Mouse (Mus musculus): ENCODE results near the gene Mrpl50.
A peak's percentile ranks its signal among the peaks of the same experiment; 100 is the strongest.
"Not testable (repeated sequence)": the region's sequence is repeated elsewhere in the genome, so short reads cannot be mapped to it uniquely, and the experiment has no call there.

Gene Mrpl50

DNA sequence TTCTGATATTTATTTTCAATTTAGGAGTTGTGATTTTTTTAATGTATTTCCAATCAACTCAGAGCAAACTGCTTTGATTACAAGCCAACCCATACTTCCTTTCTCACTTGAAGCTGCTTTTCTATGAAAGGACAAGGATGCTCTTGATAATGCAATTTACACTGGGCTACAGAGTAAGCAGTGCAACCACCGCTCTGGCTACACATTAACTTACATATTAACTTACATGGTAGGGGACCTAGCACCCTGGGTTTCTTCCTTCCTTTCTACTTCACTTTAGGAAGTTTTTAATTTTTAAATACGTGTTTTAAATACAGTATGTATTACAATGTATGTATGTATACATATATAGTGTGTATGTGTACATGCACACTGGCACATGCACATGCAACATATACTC, 11.7 kb downstream of the Mrpl50 start:
- no peak for DNase-seq (ENCODE audit: low spot score)

DNA sequence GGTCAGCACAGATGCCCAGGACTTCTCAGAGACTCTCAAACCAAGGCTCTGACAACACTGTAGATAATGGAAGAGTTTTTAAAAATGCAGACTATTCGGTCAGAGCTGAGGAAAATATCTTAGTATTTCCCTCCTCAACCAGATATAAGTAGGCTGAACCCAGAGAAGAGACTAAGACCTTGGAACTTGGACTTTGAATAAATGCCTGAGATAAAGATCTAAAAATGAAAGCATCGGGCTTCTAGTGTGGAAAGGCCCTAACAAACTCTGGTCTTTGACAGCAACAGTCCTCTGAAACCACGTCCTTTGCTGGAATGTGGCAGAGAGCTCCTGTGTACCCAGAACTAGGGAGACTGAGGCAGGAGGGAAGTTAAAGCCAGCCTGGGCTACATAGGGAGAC, 14.5 kb downstream of the Mrpl50 start, which contains the start of gene Baat:
TSS of gene Baat (minus strand) at position 172 of the 400 bp plus-strand sequence.
- no peak for DNase-seq (ENCODE audit: low spot score)

DNA sequence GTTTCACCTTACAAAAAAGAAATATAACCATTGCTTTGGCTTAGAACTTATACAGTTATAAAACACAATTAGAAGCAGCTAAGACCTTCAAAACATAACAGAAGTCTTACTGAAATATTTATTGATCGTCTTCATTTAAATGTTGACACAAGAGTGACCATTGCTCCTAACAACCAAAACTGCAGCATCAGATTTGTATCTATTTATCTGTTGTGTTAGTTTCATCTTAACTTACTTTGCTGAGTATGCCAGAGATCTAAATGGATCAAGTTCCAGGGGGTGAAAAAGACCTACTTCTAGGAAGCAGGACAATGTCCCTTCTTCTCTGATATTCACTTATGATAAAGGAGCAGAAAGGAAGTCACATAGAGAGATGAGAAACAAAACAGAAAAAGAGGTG, 17.3 kb downstream of the Mrpl50 start:
- no peak for DNase-seq (ENCODE audit: low spot score)

DNA sequence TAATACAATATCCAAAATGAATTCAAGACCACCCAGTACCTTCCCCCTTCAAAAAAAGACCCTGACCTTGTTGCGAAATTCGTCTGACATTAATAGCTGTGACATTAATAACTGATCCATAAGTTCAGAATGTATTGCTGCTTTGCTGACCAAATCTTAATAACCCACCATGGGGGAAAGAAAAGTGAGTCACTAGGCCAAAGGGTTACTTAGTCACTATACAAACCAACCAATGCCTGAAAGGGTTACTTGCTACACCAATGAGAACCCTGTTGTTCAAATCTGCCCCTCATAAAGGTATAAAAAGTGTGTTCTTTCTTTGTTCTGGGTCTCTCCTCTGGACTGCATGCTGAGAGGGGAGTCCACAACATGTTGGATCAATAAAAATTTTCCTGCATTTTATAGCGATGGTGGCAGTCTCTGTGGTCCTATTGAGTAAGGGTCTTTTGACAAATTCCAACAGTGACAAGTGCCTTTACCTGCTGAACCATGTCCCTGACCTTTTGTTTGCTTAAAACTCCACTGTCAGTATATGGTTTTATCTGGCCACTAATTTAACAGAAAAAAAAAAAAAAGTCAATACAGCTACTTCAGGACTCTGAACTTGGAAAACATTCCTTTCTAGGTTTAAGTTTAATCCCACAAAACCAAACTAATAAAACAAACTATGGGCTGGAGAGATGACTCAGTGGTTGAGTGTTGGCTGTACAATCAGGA, 34.8 kb downstream of the Mrpl50 start:
- not testable (repeated sequence) for DNase-seq (ENCODE audit: low spot score)

DNA sequence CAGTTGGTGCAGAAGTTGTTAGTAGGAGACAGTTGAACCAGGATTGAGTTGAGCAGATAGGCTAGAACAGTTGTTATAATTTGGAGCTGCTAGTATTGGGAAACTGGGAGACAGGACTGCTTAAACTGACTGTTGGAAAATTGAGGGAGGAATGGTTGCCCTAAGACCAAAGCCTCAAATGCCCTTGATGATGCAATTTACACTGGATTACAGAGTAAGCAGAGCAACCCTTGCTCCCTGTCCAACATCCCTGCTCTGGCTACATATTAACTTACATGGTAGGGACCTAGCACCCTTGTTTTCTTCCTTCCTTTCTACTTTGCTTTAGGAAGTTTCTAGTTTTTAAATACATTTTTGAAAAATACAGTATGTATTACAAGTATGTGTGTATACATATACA, 35.5 kb downstream of the Mrpl50 start:
- no peak for DNase-seq (ENCODE audit: low spot score)

DNA sequence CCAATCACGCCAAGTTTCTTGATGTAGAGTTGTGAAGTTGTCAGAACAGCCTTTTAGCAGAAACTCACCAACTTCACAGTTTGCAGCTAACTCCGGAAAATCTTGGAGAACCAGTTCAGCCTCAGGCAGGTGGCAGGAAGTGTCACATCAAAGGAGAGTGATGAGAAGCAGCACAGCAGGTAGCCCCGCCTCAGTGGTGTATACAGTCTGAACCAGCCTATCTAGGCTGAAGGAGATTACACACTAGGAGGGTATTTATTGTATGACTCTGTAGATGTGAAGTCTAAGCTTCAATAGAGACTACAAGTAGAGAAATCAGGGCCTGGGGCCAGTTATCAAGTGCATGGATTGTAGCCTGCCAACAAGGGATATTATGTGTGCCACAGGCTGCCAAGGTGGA, 40.0 kb downstream of the Mrpl50 start:
- no peak for DNase-seq (ENCODE audit: low spot score)

DNA sequence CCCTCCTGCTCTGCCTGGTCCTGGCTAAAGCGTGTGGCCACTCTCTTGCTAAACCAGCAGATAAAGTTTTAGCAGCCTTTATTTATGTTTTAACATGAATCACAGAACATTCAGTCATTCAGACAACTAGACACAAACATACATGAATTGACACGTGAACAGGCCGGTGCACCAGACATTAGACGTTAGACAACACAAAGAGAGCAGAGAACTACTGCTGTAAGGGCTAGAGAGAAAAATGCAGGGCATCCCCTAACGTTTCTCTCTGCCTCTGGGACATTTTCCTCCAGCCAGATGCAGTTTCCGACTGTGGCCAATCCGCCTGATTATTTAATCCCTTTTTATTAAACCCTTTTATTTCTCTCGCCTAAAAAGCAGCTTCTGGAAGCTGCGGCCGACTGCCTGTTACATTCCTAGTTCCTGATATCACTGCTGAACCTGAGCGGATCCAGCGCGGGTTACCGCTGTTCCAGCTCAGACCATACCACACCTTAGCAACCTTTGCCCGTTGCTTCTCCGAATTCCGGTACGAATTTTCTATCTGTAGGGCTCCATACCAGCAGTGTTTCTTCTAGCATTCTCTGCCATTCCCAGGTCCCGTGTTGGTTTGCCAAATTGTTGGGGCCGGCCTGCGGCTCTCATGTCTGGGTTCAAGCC, 40.7 kb downstream of the Mrpl50 start:
- no peak for DNase-seq (ENCODE audit: low spot score)

DNA sequence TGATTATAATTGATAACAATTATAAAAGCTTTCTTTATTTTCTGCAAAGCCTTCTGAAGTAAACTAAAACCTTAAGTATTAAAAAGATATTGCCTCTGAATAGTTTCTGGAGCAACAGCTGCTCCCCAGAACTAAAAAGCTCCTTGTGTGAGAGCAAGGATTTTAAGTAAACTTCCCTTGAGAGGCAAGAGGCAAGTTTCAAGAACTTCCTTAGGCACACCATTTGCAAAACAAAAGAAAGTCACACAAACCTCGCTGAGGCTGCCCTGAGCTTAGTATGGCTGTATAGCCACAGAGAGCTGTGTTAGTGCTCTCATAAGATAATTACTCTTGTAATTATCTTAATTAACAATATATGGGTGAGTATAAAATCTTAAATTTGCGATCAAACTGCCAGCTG, 41.9 kb downstream of the Mrpl50 start:
- DNase-seq (ENCODE audit: low spot score), result not testable (repeated sequence)

DNA sequence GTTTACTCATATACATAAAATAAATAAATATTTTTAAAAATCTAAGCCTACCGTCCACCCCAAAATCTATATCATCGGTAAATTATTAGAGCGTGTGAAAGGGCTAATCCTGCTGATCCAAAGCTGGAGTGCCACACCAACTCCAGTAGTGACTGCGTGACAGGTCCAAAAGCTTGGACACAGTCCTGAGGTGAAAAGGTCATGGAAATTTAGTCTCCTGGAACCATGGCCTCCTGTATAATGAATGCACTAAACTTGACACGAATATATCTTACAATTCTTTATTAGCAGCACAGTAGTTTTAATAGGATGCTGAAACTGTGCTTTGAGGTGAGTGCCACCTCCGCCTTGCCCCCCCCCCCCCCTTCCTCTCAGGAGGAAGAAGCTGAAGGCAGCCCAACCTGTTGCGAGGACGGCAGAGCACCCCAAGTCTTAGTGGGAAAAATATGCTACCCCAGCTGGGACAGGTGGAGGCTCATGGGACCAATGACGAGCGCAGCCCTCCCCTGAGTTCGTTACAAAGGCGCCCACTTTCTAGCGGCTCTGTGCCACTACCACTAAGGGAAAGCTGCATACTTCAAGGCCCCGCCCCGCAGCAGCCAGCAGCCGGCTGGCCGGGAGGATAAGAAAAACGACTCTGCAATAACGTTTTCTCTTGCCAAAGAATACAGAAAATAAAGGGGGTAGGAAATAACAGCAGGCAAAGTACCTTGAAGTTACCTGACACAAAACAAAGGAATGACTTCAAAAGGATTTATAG, 42.6 kb downstream of the Mrpl50 start:
- DNase-seq (ENCODE audit: low spot score), result peak; percentile 51

DNA sequence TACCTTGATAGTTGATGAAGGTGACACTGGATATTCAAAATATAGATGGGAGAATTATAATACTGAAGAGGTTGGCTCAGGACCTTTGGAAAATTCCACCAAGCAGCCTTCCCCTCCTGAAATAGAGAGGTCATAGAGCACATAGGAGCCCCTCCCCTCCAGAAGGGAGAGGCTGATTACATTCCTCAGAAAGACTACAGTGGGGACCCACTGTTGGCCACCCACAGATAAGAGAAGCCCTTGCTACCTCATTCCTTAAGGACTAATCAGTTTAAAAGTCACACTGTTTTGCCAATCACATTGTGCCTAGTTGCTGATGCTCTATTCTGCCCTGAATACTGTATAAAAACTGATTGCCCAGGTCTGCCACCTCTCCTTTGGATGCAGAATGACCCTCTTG, 46.3 kb downstream of the Mrpl50 start:
- DNase-seq (ENCODE audit: low spot score), result no peak

DNA sequence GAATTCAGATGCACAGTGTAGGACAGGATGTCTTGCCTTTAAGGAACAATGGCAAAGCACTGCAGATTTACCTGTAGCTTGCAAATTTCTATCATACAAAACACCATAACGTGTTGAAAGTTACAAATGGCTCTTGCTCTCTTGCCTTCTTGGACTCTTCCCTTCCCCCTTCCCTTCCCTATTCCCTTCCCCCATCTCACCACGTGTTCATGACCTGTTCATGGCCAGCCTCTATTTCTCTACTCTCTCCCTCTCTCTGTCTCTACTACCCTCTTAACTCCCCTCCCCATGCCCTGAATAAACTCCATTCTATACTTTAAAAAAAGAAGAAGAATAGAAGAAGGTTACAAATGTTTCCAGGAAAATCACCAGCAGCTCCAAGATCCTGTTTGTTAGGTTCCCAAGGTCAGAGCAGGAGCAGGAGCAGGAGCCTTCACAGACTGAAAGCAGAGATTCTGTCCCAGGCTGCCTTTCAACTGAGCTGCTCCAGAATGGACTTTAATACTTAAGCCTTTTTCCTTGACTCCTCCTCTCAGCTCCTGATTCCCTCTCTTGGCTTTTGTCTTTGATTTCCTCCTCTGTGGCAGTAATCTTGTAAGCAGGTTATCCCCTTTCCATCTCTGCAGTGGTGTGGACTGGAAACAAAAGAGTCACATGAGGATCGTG, 47.3 kb downstream of the Mrpl50 start, which contains the start of gene Acnat1:
TSS of gene Acnat1 (minus strand) at position 478 of the 666 bp plus-strand sequence.
- DNase-seq (ENCODE audit: low spot score), result no peak

DNA sequence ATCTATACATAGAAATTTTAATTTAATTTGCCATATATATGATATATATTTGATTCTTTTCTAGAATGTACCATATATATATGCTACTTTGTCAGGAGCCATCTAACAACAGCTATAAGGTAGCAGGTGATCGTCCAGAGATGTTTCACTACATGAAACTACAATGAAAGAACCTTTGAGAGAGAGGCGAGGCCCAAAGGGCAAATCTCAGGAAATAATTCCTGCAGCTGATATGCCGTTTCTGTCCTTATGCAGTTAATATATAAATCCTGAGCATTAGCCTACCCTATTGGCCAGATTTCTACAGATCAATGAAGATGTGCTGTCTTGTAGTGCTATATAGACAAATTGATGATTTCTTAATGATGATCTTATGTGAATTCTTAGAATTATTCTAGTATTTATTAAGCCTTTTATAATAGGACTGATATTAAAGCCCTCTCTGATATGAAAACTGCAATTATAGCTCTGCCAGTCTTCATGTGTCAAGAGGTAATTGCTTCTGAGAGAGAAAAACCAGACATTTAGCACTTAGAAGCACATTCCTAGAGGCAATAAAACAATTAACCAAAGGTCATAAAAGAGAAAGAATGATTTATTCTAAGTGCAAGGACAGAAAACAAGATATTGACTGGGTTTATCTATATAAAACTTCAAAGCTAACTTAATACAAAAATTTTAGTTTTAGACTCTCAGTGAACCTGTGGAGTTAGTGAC, 51.3 kb downstream of the Mrpl50 start:
- no peak for DNase-seq (ENCODE audit: low spot score)

DNA sequence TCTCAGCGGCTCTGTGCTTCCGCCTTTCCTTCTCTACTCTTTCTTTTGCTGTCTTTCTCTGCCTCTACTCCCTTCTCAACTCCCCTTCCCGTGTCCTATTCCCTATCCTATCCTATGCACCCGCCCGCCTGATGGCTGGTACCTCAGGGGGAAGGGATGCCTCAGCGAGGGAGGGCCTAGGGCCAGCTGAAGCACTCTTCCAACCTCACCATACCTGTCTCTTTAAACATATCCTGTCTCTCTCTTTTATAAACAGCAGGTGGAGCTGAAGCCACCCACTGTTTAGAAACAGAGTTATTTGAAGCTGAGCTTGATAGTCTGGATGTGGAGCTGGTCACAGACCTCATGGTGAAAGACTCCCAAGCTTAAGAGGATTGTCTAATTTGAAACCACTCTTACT, 53.5 kb downstream of the Mrpl50 start:
- DNase-seq (ENCODE audit: low spot score), result no peak

Data from testis, postnatal 10 days (tissue).